Mouse (Mus musculus) spleen, postnatal 4 days (tissue): Measurements from ENCODE around the gene Hopx.
A peak's percentile ranks its signal among the peaks of the same experiment; 100 is the strongest.

ENCODE experiments used
- DNase-seq, 2 experiments: peaks; one replicate each; pipeline ENCODE4 v3.0.0; 2022; ENCODE audit warnings: low spot score in 2 of 2

The Hopx gene

GRCm38 (mm10) chr5:77071626-77072025 is 43.3 kb downstream of the Hopx start:
- DNase-seq = no peak

GRCm38 (mm10) chr5:77070987-77071386 is 43.9 kb downstream of the Hopx start:
- DNase-seq = no peak

DNA sequence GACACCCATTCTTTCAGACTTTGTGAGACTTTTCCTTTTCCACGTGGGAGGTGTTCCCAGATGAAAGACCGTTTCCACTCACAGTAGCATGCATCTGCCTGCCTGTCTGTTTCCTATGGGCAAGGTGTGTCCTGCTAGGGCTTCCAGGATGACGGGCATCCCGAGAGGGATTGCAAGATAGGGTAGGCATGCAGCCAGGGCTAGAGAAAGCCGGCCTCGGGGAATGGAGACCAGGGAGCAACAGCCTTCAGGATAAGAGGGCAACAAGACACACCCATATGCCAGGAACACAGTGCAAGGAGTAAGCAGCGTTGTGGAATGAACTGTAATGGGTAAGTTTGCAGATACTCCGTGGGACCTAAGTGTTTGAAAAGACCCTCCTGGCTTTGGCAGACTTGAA is 47.6 kb downstream of the Hopx start:
- DNase-seq = no peak

GRCm38 (mm10) chr5:77061372-77062038 is 53.4 kb downstream of the Hopx start:
- DNase-seq = peak; percentile 74 to 90

GRCm38 (mm10) chr5:77060363-77060762 is 54.6 kb downstream of the Hopx start:
- no peak for DNase-seq

DNA sequence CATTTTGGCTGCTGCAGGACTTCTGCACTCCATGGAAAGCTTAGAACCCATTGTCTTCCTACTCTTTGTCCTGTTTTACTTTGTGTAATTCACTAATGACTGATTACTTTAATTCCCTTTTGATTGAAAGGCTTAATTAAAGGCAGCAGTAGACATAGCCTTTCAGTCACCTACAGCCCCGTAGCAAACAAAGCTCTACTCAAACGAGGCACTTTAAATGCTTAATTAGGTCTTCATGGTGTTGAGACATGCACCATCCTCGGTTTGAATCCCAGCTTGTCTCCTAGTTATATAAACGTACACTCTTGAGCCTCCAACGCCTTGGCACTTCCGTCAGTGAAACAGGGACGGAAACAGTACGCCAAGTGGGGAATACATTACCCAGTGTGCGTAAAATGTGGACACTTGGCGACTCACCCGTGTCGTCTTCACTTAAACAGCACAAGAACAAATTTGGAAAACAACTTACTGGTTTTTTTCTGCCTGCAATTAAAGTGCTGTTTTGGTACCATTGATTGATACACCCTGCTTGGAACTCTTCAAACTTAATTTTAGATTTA is 58.0 kb downstream of the Hopx start:
- no peak for DNase-seq

GRCm38 (mm10) chr5:77052616-77053015 is 62.3 kb downstream of the Hopx start:
- no peak for DNase-seq

DNA sequence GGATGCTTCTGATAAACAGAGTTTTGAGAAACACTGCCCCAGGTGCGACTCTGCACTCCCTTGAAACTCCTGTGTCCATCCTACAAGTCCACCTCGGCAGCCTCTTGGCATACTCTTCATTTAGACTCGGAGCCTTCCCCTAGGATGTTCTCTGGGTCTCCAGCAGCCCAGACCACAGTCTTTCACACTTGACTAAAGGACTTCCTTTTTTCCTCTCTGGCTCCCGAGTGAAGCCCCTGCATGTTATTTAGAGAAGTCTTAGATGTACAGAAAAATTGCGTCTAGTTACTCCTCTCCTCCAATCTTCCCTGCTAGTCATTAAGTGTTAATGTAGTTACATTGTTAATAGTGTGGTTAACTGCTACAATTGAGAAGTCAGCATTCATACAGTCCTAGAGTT is 70.6 kb downstream of the Hopx start:
- DNase-seq = no peak

GRCm38 (mm10) chr5:77039391-77039790 is 75.5 kb downstream of the Hopx start:
- DNase-seq = no peak

- no peak for DNase-seq
Measured at GRCm38 (mm10) chr5:77038451-77038850, 76.5 kb downstream of the Hopx start.
